Mouse (Mus musculus) midbrain, embryonic 16.5 days (tissue): Measurements from ENCODE around the gene Cpe. TPM values are rescaled to one million over a fixed set of nuclear protein-coding genes. Genes with fewer than 3 reads are reported as not detected.

Source experiments
- ATAC-seq: fragments of 200-750 bp; cut with Nextera tagmentation; 2 replicates; pipeline ENCODE4 v1.8.0; 2017; ENCODE audit warnings: moderate TSS enrichment
- H3K27ac ChIP-seq: fragments of 300-500 bp; sonication (generic); 2 replicates; pipeline ENCODE4 v1.5.1; 2014; ENCODE audit warnings: mild to moderate bottlenecking, low read length, mixed read lengths
- H3K27me3 ChIP-seq: fragments of 300-500 bp; sonication (generic); 2 replicates; pipeline ENCODE4 v1.6.1; 2014; ENCODE audit warnings: low read depth, low read length, mixed read lengths; ENCODE audit not compliant: control insufficient read depth, insufficient read depth
- H3K36me3 ChIP-seq: fragments of 300-500 bp; sonication (generic); 2 replicates; pipeline ENCODE4 v1.6.1; 2014; ENCODE audit warnings: mild to moderate bottlenecking, low read length, moderate library complexity, mixed read lengths; ENCODE audit not compliant: control insufficient read depth, insufficient read depth
- H3K4me1 ChIP-seq: fragments of 300-500 bp; sonication (generic); 2 replicates; pipeline ENCODE4 v1.6.1; 2014; ENCODE audit warnings: mild to moderate bottlenecking, low read length, mixed read lengths; ENCODE audit not compliant: control insufficient read depth, insufficient read depth
- H3K4me2 ChIP-seq: fragments of 300-500 bp; sonication (generic); 2 replicates; pipeline ENCODE4 v1.6.1; 2014; ENCODE audit warnings: mild to moderate bottlenecking, low read length, mixed read lengths
- H3K4me3 ChIP-seq: fragments of 300-500 bp; sonication (generic); 2 replicates; pipeline ENCODE4 v1.5.1; 2014; ENCODE audit warnings: low read depth, mild to moderate bottlenecking, low read length, moderate library complexity, mixed read lengths
- H3K9ac ChIP-seq: fragments of 300-500 bp; sonication (generic); 2 replicates; pipeline ENCODE4 v1.6.1; 2014; ENCODE audit warnings: low read depth, low read length, mixed read lengths
- H3K9me3 ChIP-seq: fragments of 300-500 bp; sonication (generic); replicated peaks from 2 replicates; pipeline ENCODE4 v1.6.1; 2014; ENCODE audit warnings: mild to moderate bottlenecking, low read length, mixed read lengths; ENCODE audit not compliant: control insufficient read depth, poor library complexity, severe bottlenecking
- WGBS: fragments of 180-500 bp; shearing (Covaris S2); extraction: QIAGEN DNeasy Blood & Tissue Kit; methylation state at CpG from one replicate; pipeline ENCODE4 v1.1.7; 2014; 5-methylcytosine and 5-hydroxymethylcytosine counted together
- polyA plus RNA-seq: library from polyadenylated mRNA; unstranded; fragments of >200 nt; fragmentation: Nextera tagmentation; extraction: Ambion mirVana; gene quantifications from 2 replicates; pipeline ENCODE4 v1.2.1, GENCODE M21; 2015

Gene Cpe
- polyA plus RNA-seq, 1 experiment from 2014 or later, result 1,054 TPM

- peaks cover 21% of the 10 kb centered on the region for H3K36me3 ChIP-seq
- 89% methylated on average over 4 of the region's 4 CpGs for WGBS
- H3K4me1 ChIP-seq, result peaks cover 25% of the 10 kb centered on the region
- H3K9ac ChIP-seq, result no peak overlapping the region
- H3K4me3 ChIP-seq, result no peak overlapping the region
- no peak overlapping the region for H3K4me2 ChIP-seq
- no peaks in the 10 kb centered on the region for H3K27me3 ChIP-seq
- H3K27ac ChIP-seq, result no peak overlapping the region
- H3K9me3 ChIP-seq, result no peaks in the 10 kb centered on the region
- no peak; the same call in 1 of the 2 replicates for ATAC-seq
These were observed 33.4 kb upstream of the Cpe start for GRCm38 (mm10) chr8:64726190-64726695.

- Histone ChIP-seq H3K4me2 (no peak overlapping the region), H3K4me3 (no peak overlapping the region), H3K4me1 (peaks cover 3% of the 10 kb centered on the region), H3K9ac (no peak overlapping the region), H3K9me3 (no peaks in the 10 kb centered on the region), H3K27ac (no peak overlapping the region), H3K27me3 (no peaks in the 10 kb centered on the region), H3K36me3 (peaks cover 42% of the 10 kb centered on the region)
- ATAC-seq, result no peak
- 92% methylated on average over 2 of the region's 2 CpGs for WGBS
These were observed 30.4 kb upstream of the Cpe start for GRCm38 (mm10) chr8:64723206-64723605.

- no peak overlapping the region for H3K4me3 ChIP-seq
- H3K9ac ChIP-seq, result no peak overlapping the region
- 85% methylated on average over 7 of the region's 7 CpGs for WGBS
- H3K9me3 ChIP-seq, result no peaks in the 10 kb centered on the region
- H3K36me3 ChIP-seq, result peaks cover 42% of the 10 kb centered on the region
- ATAC-seq, result no peak
- H3K4me1 ChIP-seq, result no peaks in the 10 kb centered on the region
- no peak overlapping the region for H3K27ac ChIP-seq
- H3K27me3 ChIP-seq, result no peaks in the 10 kb centered on the region
- H3K4me2 ChIP-seq, result no peak overlapping the region
These were observed 25.0 kb upstream of the Cpe start for GRCm38 (mm10) chr8:64717868-64718267.

- H3K4me2 ChIP-seq, result no peak overlapping the region
- no peaks in the 10 kb centered on the region for H3K4me1 ChIP-seq
- no peak overlapping the region for H3K27ac ChIP-seq
- WGBS, result 93% methylated on average over 7 of the region's 7 CpGs
- no peaks in the 10 kb centered on the region for H3K9me3 ChIP-seq
- no peak overlapping the region for H3K9ac ChIP-seq
- ATAC-seq, result no peak
- H3K36me3 ChIP-seq, result peaks cover 12% of the 10 kb centered on the region
- no peaks in the 10 kb centered on the region for H3K27me3 ChIP-seq
- H3K4me3 ChIP-seq, result no peak overlapping the region
These were observed 19.6 kb upstream of the Cpe start for GRCm38 (mm10) chr8:64712499-64712898.

- 47% methylated on average over 1 of the region's 1 CpGs for WGBS
- Histone ChIP-seq H3K4me3 (no peak overlapping the region), H3K4me1 (no peaks in the 10 kb centered on the region), H3K9me3 (no peaks in the 10 kb centered on the region), H3K4me2 (no peak overlapping the region), H3K27me3 (no peaks in the 10 kb centered on the region), H3K9ac (no peak overlapping the region), H3K27ac (no peak overlapping the region), H3K36me3 (peaks cover 5% of the 10 kb centered on the region)
- ATAC-seq, result no peak
These were observed 18.7 kb upstream of the Cpe start for GRCm38 (mm10) chr8:64711544-64711943.

- H3K4me3 ChIP-seq, result no peak overlapping the region
- no peaks in the 10 kb centered on the region for H3K4me1 ChIP-seq
- no peak overlapping the region for H3K27ac ChIP-seq
- no peak overlapping the region for H3K4me2 ChIP-seq
- H3K9me3 ChIP-seq, result no peaks in the 10 kb centered on the region
- H3K27me3 ChIP-seq, result no peaks in the 10 kb centered on the region
- ATAC-seq, result no peak
- H3K9ac ChIP-seq, result no peak overlapping the region
- no peaks in the 10 kb centered on the region for H3K36me3 ChIP-seq
These were observed 14.6 kb upstream of the Cpe start for GRCm38 (mm10) chr8:64707481-64707880.

GRCm38 (mm10) chr8:64703191-64703590, 10.3 kb upstream of the Cpe start:
- ATAC-seq, result no peak
- Histone ChIP-seq H3K36me3 (no peaks in the 10 kb centered on the region), H3K9me3 (no peaks in the 10 kb centered on the region), H3K4me3 (no peak overlapping the region), H3K27ac (no peak overlapping the region), H3K27me3 (no peaks in the 10 kb centered on the region), H3K4me2 (no peak overlapping the region), H3K4me1 (no peaks in the 10 kb centered on the region), H3K9ac (no peak overlapping the region)
- WGBS, result 82% methylated on average over 1 of the region's 1 CpGs

GRCm38 (mm10) chr8:64691591-64692401, 1.1 kb downstream of the Cpe start:
- peak overlapping the region; percentile 72 for H3K4me3 ChIP-seq
- H3K27ac ChIP-seq, result peak overlapping the region; percentile 100
- 4% methylated on average over 16 of the region's 16 CpGs for WGBS
- no peaks in the 10 kb centered on the region for H3K27me3 ChIP-seq
- peak overlapping the region; percentile 99 for H3K9ac ChIP-seq
- peak overlapping the region; percentile 71 for H3K4me2 ChIP-seq
- peaks cover 25% of the 10 kb centered on the region for H3K4me1 ChIP-seq
- H3K9me3 ChIP-seq, result no peaks in the 10 kb centered on the region
- no peaks in the 10 kb centered on the region for H3K36me3 ChIP-seq
- peak; percentile 6; the same call in 1 of the 2 replicates for ATAC-seq

GRCm38 (mm10) chr8:64690845-64691244, 2.0 kb downstream of the Cpe start:
- Histone ChIP-seq H3K4me1 (peaks cover 25% of the 10 kb centered on the region), H3K36me3 (no peaks in the 10 kb centered on the region), H3K9me3 (no peaks in the 10 kb centered on the region), H3K4me3 (peak overlapping the region; percentile 72), H3K4me2 (peak overlapping the region; percentile 71), H3K27me3 (no peaks in the 10 kb centered on the region), H3K27ac (peak overlapping the region; percentile 100), H3K9ac (peak overlapping the region; percentile 99)
- 30% methylated on average over 6 of the region's 6 CpGs for WGBS
- ATAC-seq, result no peak
